Mouse (Mus musculus) spleen, adult 2 months (tissue): ENCODE measurements around the gene Prss30.

Experiments used
- CTCF ChIP-seq: fragments of 200-500 bp; IDR thresholded peaks from 2 replicates; pipeline ENCODE4 v1.5.1; 2011; ENCODE audit warnings: mild to moderate bottlenecking, inconsistent platforms; ENCODE audit not compliant: insufficient read depth, insufficient read length, insufficient replicate concordance; ENCODE audit errors: extremely low read depth
- POLR2A ChIP-seq: fragments of 200-500 bp; IDR thresholded peaks from 2 replicates; pipeline ENCODE4 v1.6.1; 2011; ENCODE audit warnings: low read depth, low read length, inconsistent platforms

DNA sequence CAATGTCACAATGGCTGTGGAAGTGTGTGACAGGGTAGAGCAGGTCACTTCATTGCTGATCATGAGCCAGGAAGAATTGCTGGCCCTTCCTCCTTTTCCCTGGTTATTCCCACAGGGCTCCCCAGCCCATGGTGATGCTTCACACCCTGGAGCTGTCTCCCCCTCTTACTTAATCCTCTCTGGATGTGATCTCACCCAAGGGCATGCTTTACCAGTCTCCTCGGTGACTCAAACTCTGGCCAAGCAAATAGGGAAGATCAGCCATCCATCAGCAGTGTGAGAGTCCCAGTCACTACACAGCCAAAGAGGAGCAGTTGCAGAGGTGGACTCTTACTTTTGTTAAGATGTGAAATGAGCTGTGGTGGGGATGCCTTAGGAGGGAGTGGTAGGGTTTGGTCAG lies 4.6 kb upstream of the Prss30 start:
- TF ChIP-seq CTCF (no peak), POLR2A (no peak)
